Mouse (Mus musculus): ENCODE measurements at regions not wholly inside any gene's neighbourhood (a gene's known extent, or its start where the extent isn't known, plus 50 kb on each side); places are given as distances from the start of the nearest gene placed in this dataset.

DNA sequence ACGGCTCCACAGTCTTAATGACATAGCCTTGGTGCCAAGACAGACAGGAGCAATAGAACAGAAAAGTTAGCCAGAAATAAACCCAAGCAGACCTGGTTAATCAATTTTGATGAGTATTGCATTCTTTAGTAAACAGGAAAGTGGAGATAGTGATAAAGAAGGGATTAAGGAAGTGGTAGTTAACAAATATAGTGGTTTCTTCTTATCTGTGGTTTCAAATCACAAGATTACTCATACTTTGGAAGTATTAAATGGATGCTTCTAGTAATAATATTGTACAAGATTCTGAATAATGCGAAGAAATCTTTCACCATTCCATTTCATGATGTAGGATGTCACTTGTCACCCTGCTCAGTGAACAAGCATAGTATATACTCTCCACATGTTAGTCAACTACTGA lies 376.6 kb upstream of the Cobl start:
- H3K36me3 ChIP-seq (replicated peaks; ENCODE audit: control insufficient read depth, insufficient read depth, low read length) = no peaks in the 10 kb centered on the region
- no peak overlapping the region for H3K4me2 ChIP-seq (ENCODE audit: low read depth, low read length)
- H3K4me1 ChIP-seq (ENCODE audit: control insufficient read depth, insufficient read depth) = no peaks in the 10 kb centered on the region
- 80% methylated on average over 2 of the region's 2 CpGs for WGBS
- TF ChIP-seq EP300 (IDR thresholded peaks at IDR 0.05; ENCODE audit: low read depth) (no peak), CTCF (IDR thresholded peaks at IDR 0.05; ENCODE audit: low read depth) (no peak)
- H3K4me3 ChIP-seq (ENCODE audit: low read depth, low read length) = no peak overlapping the region
- H3K9ac ChIP-seq (replicated peaks; ENCODE audit: low read depth, low read length) = no peak overlapping the region
- H3K27ac ChIP-seq (ENCODE audit: low read depth) = no peak overlapping the region
- ATAC-seq (ENCODE audit: insufficient read depth, low read depth) (no peak), DNase-seq (ENCODE audit: low spot score) (no peak)
- H3K9me3 ChIP-seq (replicated peaks; ENCODE audit: control insufficient read depth, low read length) = no peaks in the 10 kb centered on the region
- H3K27me3 ChIP-seq (ENCODE audit: control insufficient read depth, insufficient read depth, low read length) = no peaks in the 10 kb centered on the region

DNA sequence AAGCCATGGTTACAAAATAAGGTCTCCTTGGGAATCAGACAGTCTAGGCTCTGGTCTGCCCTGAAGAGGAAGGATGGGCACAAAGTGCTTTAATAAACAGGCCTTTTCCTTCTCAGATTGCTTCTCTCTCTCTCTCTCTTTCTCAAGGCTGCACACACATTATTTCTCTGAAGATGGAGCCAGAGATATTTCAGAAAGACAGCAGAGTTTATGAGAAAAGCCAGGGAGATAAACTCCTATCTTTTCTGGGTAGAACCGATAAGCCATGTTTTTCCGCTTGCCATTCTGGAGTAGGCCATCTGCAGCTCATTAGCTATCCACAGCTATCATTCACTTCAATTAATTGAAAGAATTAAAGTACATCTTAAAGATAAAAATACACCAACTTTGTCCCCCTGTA lies 373.2 kb upstream of the Cobl start:
- DNase-seq (ENCODE audit: low spot score) (no peak), ATAC-seq (ENCODE audit: insufficient read depth, low read depth) (no peak)
- Histone ChIP-seq H3K4me3 (ENCODE audit: low read depth, low read length) (no peak overlapping the region), H3K4me1 (ENCODE audit: control insufficient read depth, insufficient read depth) (no peaks in the 10 kb centered on the region), H3K27me3 (ENCODE audit: control insufficient read depth, insufficient read depth, low read length) (no peaks in the 10 kb centered on the region), H3K27ac (ENCODE audit: low read depth) (no peak overlapping the region), H3K36me3 (replicated peaks; ENCODE audit: control insufficient read depth, insufficient read depth, low read length) (no peaks in the 10 kb centered on the region), H3K9me3 (replicated peaks; ENCODE audit: control insufficient read depth, low read length) (no peaks in the 10 kb centered on the region), H3K4me2 (ENCODE audit: low read depth, low read length) (no peak overlapping the region), H3K9ac (replicated peaks; ENCODE audit: low read depth, low read length) (no peak overlapping the region)
- WGBS = 55% methylated on average over 2 of the region's 2 CpGs
- TF ChIP-seq CTCF (IDR thresholded peaks at IDR 0.05; ENCODE audit: low read depth) = no peak
- TF ChIP-seq EP300 (IDR thresholded peaks at IDR 0.05; ENCODE audit: low read depth) = no peak

DNA sequence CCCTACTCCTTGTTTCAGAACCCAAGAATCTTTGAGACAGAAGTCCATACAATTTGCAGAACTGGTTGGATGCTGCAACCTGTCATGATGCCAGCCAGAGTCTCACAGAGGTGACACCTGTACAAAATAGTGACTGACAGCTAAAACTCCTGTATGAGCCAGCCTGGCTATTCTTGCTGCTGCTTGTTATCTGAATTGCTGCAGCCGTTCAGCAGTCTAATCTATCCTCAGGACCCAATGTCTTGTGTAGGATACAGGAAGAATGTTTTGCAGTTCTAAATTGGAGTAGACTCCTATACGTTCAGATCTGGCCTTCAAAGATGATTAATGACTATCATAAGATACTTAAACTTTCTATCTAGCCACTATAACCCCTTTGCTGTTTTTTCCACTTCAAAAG lies 372.6 kb upstream of the Cobl start:
- Histone ChIP-seq H3K27me3 (ENCODE audit: control insufficient read depth, insufficient read depth, low read length) (no peaks in the 10 kb centered on the region), H3K36me3 (replicated peaks; ENCODE audit: control insufficient read depth, insufficient read depth, low read length) (no peaks in the 10 kb centered on the region), H3K27ac (ENCODE audit: low read depth) (no peak overlapping the region), H3K9ac (replicated peaks; ENCODE audit: low read depth, low read length) (no peak overlapping the region), H3K4me3 (ENCODE audit: low read depth, low read length) (no peak overlapping the region), H3K4me1 (ENCODE audit: control insufficient read depth, insufficient read depth) (no peaks in the 10 kb centered on the region), H3K9me3 (replicated peaks; ENCODE audit: control insufficient read depth, low read length) (no peaks in the 10 kb centered on the region), H3K4me2 (ENCODE audit: low read depth, low read length) (no peak overlapping the region)
- ATAC-seq (ENCODE audit: insufficient read depth, low read depth) (no peak), DNase-seq (ENCODE audit: low spot score) (no peak)
- TF ChIP-seq EP300 (IDR thresholded peaks at IDR 0.05; ENCODE audit: low read depth) (no peak), CTCF (IDR thresholded peaks at IDR 0.05; ENCODE audit: low read depth) (no peak)
- 17% methylated on average over 2 of the region's 2 CpGs for WGBS

GRCm38 (mm10) chr11:12836387-12836786 lies 371.6 kb upstream of the Cobl start:
- Histone ChIP-seq H3K36me3 (replicated peaks; ENCODE audit: control insufficient read depth, insufficient read depth, low read length) (no peaks in the 10 kb centered on the region), H3K27ac (ENCODE audit: low read depth) (no peak overlapping the region), H3K27me3 (ENCODE audit: control insufficient read depth, insufficient read depth, low read length) (no peaks in the 10 kb centered on the region), H3K4me3 (ENCODE audit: low read depth, low read length) (no peak overlapping the region), H3K9ac (replicated peaks; ENCODE audit: low read depth, low read length) (no peak overlapping the region), H3K9me3 (replicated peaks; ENCODE audit: control insufficient read depth, low read length) (no peaks in the 10 kb centered on the region), H3K4me2 (ENCODE audit: low read depth, low read length) (no peak overlapping the region), H3K4me1 (ENCODE audit: control insufficient read depth, insufficient read depth) (no peaks in the 10 kb centered on the region)
- TF ChIP-seq CTCF (IDR thresholded peaks at IDR 0.05; ENCODE audit: low read depth) (no peak), EP300 (IDR thresholded peaks at IDR 0.05; ENCODE audit: low read depth) (no peak)
- no peak for ATAC-seq (ENCODE audit: insufficient read depth, low read depth)
- DNase-seq (ENCODE audit: low spot score) = no peak

DNA sequence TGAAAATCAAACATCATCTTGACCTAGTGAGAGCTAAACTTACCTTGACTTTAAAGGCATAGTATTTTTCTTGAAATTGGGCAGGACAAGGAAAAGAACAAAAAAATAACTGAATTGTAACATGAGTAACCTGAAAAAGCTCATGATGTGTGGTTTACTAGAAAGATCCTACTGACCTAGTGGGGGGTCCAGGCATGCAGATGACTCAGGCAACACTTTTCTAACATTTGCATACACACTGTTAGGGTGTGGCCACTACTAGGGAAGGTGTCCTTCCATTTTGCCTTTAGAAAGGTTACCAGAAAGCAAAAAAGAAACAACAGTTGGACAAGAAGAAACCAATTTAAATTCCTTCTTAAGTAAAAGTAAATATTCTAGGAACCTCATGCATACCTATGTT lies 347.3 kb upstream of the Cobl start:
- Histone ChIP-seq H3K9ac (replicated peaks; ENCODE audit: low read depth, low read length) (no peak overlapping the region), H3K4me3 (ENCODE audit: low read depth, low read length) (no peak overlapping the region)
- ATAC-seq (ENCODE audit: insufficient read depth, low read depth) = no peak

More for the DNA sequence above, 347.3 kb upstream of the Cobl start:
- no peaks in the 10 kb centered on the region for H3K9me3 ChIP-seq (replicated peaks; ENCODE audit: control insufficient read depth, low read length)
- DNase-seq (ENCODE audit: low spot score) = no peak
- no peak for TF ChIP-seq CTCF (IDR thresholded peaks at IDR 0.05; ENCODE audit: low read depth)
- TF ChIP-seq EP300 (IDR thresholded peaks at IDR 0.05; ENCODE audit: low read depth) = no peak
- H3K36me3 ChIP-seq (replicated peaks; ENCODE audit: control insufficient read depth, insufficient read depth, low read length) = no peaks in the 10 kb centered on the region
- no peak overlapping the region for H3K27ac ChIP-seq (ENCODE audit: low read depth)
- H3K4me2 ChIP-seq (ENCODE audit: low read depth, low read length) = no peak overlapping the region
- H3K27me3 ChIP-seq (ENCODE audit: control insufficient read depth, insufficient read depth, low read length) = no peaks in the 10 kb centered on the region
- H3K4me1 ChIP-seq (ENCODE audit: control insufficient read depth, insufficient read depth) = no peaks in the 10 kb centered on the region; the same call in 1 of the 2 replicates

All from heart, postnatal 0 days (tissue).